Mouse (Mus musculus): ENCODE results near the gene Btbd2. TPM values are rescaled to one million over a fixed set of nuclear protein-coding genes. Genes with fewer than 3 reads are reported as not detected.

Gene Btbd2
- polyA plus RNA-seq, 1 experiment: not detected

DNA sequence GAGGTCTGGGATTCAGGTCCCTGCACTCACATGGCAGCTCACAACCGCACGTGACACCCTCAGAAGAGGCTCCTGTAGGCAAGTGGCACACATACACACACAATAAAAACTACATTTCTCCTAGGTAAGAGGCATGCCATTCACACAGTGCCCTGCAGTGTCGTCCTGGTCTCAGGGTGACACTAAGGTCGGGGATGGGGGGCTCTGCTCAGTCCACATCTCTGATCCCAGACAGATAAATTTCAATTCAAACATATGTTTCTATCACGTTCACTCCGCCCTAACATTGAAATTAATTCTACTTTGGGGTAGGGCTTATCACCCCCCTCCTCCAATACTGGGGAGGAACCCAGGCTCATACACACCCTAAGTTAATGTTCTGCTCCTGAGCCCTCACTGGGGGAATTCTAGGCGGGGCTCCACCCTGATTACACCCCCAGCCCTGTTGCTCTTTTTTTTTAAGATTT lies 43.2 kb upstream of the Btbd2 start:
- Histone ChIP-seq H3K4me3 (ENCODE audit: insufficient read depth, low read depth, low read length) (no peak overlapping the region), H3K27ac (ENCODE audit: insufficient read depth, low read depth, low read length) (no peak overlapping the region), H3K4me1 (ENCODE audit: control insufficient read depth, insufficient read depth, low read length) (peaks cover 15% of the 10 kb centered on the region)
- WGBS: 91% methylated on average over 7 of the region's 7 CpGs
- TF ChIP-seq POLR2A (IDR thresholded peaks at IDR 0.05; ENCODE audit: insufficient read depth, low read depth, low read length): no peak
- no peak for TF ChIP-seq CTCF (IDR thresholded peaks at IDR 0.05; ENCODE audit: insufficient read depth, low read depth, low read length)

- 90% methylated on average over 9 of the region's 9 CpGs for WGBS
- H3K4me1 ChIP-seq (ENCODE audit: control insufficient read depth, insufficient read depth, low read length): peaks cover 16% of the 10 kb centered on the region
- no peak overlapping the region for H3K4me3 ChIP-seq (ENCODE audit: insufficient read depth, low read depth, low read length)
- no peak for TF ChIP-seq POLR2A (IDR thresholded peaks at IDR 0.05; ENCODE audit: insufficient read depth, low read depth, low read length)
- TF ChIP-seq CTCF (IDR thresholded peaks at IDR 0.05; ENCODE audit: insufficient read depth, low read depth, low read length): no peak
- no peak overlapping the region for H3K27ac ChIP-seq (ENCODE audit: insufficient read depth, low read depth, low read length)
These were observed 41.7 kb upstream of the Btbd2 start for GRCm38 (mm10) chr10:80698605-80699004.

DNA sequence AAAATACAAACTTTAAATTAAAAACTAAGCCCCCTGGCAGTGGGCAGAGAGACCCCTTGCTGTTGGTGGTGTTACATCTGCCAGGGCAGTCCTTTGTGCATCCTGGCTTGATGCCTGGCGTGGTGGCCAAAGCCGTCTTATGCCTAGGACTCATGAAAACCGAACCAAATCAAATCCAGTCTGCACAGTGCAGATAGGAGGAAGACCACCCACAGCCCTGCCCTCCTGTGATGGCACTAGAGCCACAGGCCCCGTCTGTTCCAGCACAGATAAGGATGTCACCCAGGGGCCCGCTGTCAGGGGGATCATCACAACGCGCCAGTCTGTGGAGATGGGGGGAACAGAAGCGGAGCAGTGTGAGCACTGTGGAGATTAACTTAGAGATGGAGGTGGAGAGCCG lies 40.9 kb upstream of the Btbd2 start:
- Histone ChIP-seq H3K27ac (ENCODE audit: insufficient read depth, low read depth, low read length) (no peak overlapping the region), H3K4me1 (ENCODE audit: control insufficient read depth, insufficient read depth, low read length) (peaks cover 15% of the 10 kb centered on the region), H3K4me3 (ENCODE audit: insufficient read depth, low read depth, low read length) (no peak overlapping the region)
- 82% methylated on average over 9 of the region's 9 CpGs for WGBS
- no peak for TF ChIP-seq POLR2A (IDR thresholded peaks at IDR 0.05; ENCODE audit: insufficient read depth, low read depth, low read length)

GRCm38 (mm10) chr10:80697393-80697787 lies 40.5 kb upstream of the Btbd2 start:
- Histone ChIP-seq H3K4me1 (ENCODE audit: control insufficient read depth, insufficient read depth, low read length) (peaks cover 12% of the 10 kb centered on the region), H3K4me3 (ENCODE audit: insufficient read depth, low read depth, low read length) (no peak overlapping the region), H3K27ac (ENCODE audit: insufficient read depth, low read depth, low read length) (no peak overlapping the region)
- WGBS: 93% methylated on average over 8 of the region's 8 CpGs
- TF ChIP-seq CTCF (IDR thresholded peaks at IDR 0.05; ENCODE audit: insufficient read depth, low read depth, low read length) (no peak), POLR2A (IDR thresholded peaks at IDR 0.05; ENCODE audit: insufficient read depth, low read depth, low read length) (no peak)

- H3K4me1 ChIP-seq (ENCODE audit: control insufficient read depth, insufficient read depth, low read length): peaks cover 12% of the 10 kb centered on the region
- 0 out of 2 replicates have a peak overlapping the region, but pooled peaks have one; percentile 10 for H3K27ac ChIP-seq (ENCODE audit: insufficient read depth, low read depth, low read length)
- no peak overlapping the region for H3K4me3 ChIP-seq (ENCODE audit: insufficient read depth, low read depth, low read length)
- no peak for TF ChIP-seq POLR2A (IDR thresholded peaks at IDR 0.05; ENCODE audit: insufficient read depth, low read depth, low read length)
- no peak for TF ChIP-seq CTCF (IDR thresholded peaks at IDR 0.05; ENCODE audit: insufficient read depth, low read depth, low read length)
- WGBS: 75% methylated on average over 12 of the region's 12 CpGs
These were observed 39.9 kb upstream of the Btbd2 start for GRCm38 (mm10) chr10:80696502-80697392.

DNA sequence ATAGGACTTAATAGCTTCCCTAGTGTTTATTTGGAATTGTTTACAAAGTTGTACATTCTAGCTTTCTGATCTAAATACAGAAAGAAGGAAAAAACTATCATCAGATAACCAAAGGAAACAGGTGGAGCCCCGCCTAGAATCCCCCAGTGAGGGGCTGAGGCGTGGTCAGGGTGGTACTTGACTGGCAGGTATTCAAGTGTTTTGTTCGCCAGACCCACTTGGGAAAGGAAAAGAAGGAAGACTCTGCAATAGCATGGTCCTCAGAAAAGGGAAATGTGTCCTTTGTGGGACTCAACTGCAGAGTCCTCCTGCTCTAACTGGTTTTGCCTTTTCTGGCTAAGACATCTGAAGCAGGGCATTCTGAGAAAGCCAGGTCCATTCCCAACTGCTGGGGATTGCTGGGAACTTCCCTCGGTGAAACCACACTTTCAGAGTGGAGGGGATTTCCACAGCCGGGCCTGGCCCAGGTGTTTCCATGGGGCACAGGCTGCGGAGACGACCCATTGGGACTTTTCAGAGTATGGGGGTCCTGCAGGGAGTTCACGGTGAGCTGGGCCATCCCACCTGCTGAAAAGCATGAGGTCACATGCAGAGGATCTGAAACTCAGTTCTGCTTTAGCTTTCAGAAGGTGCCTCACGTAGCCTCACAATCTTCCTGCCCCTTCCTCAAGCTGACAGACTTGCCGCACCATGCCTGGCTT lies 39.1 kb upstream of the Btbd2 start:
- peaks cover 12% of the 10 kb centered on the region for H3K4me1 ChIP-seq (ENCODE audit: control insufficient read depth, insufficient read depth, low read length)
- TF ChIP-seq CTCF (IDR thresholded peaks at IDR 0.05; ENCODE audit: insufficient read depth, low read depth, low read length): no peak
- TF ChIP-seq POLR2A (IDR thresholded peaks at IDR 0.05; ENCODE audit: insufficient read depth, low read depth, low read length): no peak
- peak overlapping the region; percentile 10; the same call in 1 of the 2 replicates for H3K27ac ChIP-seq (ENCODE audit: insufficient read depth, low read depth, low read length)
- WGBS: 76% methylated on average over 10 of the region's 10 CpGs
- H3K4me3 ChIP-seq (ENCODE audit: insufficient read depth, low read depth, low read length): no peak overlapping the region

- TF ChIP-seq POLR2A (IDR thresholded peaks at IDR 0.05; ENCODE audit: insufficient read depth, low read depth, low read length) (no peak), CTCF (IDR thresholded peaks at IDR 0.05; ENCODE audit: insufficient read depth, low read depth, low read length) (no peak)
- H3K27ac ChIP-seq (ENCODE audit: insufficient read depth, low read depth, low read length): no peak overlapping the region
- 64% methylated on average over 2 of the region's 2 CpGs for WGBS
- H3K4me1 ChIP-seq (ENCODE audit: control insufficient read depth, insufficient read depth, low read length): peaks cover 12% of the 10 kb centered on the region
- H3K4me3 ChIP-seq (ENCODE audit: insufficient read depth, low read depth, low read length): no peak overlapping the region
These were observed 38.3 kb upstream of the Btbd2 start for GRCm38 (mm10) chr10:80695186-80695585.

GRCm38 (mm10) chr10:80694159-80694938 lies 37.5 kb upstream of the Btbd2 start:
- Histone ChIP-seq H3K4me3 (ENCODE audit: insufficient read depth, low read depth, low read length) (no peak overlapping the region), H3K27ac (ENCODE audit: insufficient read depth, low read depth, low read length) (no peak overlapping the region), H3K4me1 (ENCODE audit: control insufficient read depth, insufficient read depth, low read length) (peaks cover 12% of the 10 kb centered on the region; the same call in 1 of the 2 replicates)
- no peak for TF ChIP-seq CTCF (IDR thresholded peaks at IDR 0.05; ENCODE audit: insufficient read depth, low read depth, low read length)
- 91% methylated on average over 13 of the region's 13 CpGs for WGBS

Data from olfactory bulb, adult 2 months (tissue).